Mouse (Mus musculus): ENCODE measurements around the gene Alas2. TPM values are rescaled to one million over a fixed set of nuclear protein-coding genes. Genes with fewer than 3 reads are reported as not detected.

Alas2 gene
- polyA plus RNA-seq, 2 experiments = 1,006 to 1,008 TPM

GRCm38 (mm10) chrX:150595016-150595760 lies 48.0 kb downstream of the Alas2 start:
- peaks cover 14 to 19% of the 10 kb centered on the region in 2 experiments for H3K4me1 ChIP-seq (replicated peaks; ENCODE audit: control insufficient read depth in 2 of 2, insufficient read depth in 2 of 2, low read length in 1 of 2)
- no peaks in the 10 kb centered on the region for H3K36me3 ChIP-seq (replicated peaks; ENCODE audit: control insufficient read depth, insufficient read depth, low read depth)
- WGBS (ENCODE audit: insufficient replicate concordance) = 37% methylated on average over 9 of the region's 9 CpGs
- peak overlapping the region; percentile 39 for H3K27ac ChIP-seq
- peak overlapping the region; percentile 49 for H3K4me2 ChIP-seq (ENCODE audit: low read depth)
- H3K9me3 ChIP-seq (ENCODE audit: control insufficient read depth, low read length) = no peaks in the 10 kb centered on the region
- peak; percentile 90 for ATAC-seq (ENCODE audit: insufficient read depth)
- no peak overlapping the region for H3K4me3 ChIP-seq (ENCODE audit: insufficient read depth in 1 of 2, low read depth in 2 of 2, low read length in 2 of 2)
- TF ChIP-seq EP300 (IDR thresholded peaks at IDR 0.05; ENCODE audit: low read depth) = peak; percentile 84
- TF ChIP-seq CTCF (IDR thresholded peaks at IDR 0.05; ENCODE audit: low read depth) = no peak
- DNase-seq (ENCODE audit: low read depth in 3 of 3, low spot score in 3 of 3) = peak; percentile 50 to 57 (median 54)
- no peaks in the 10 kb centered on the region for H3K27me3 ChIP-seq (ENCODE audit: control insufficient read depth, insufficient read depth, low read length)
- peak overlapping the region; percentile 48; the same call in 1 of the 2 replicates for H3K9ac ChIP-seq (replicated peaks)

- no peak for ATAC-seq (ENCODE audit: insufficient read depth)
- no peak overlapping the region for H3K4me2 ChIP-seq (ENCODE audit: low read depth)
- no peaks in the 10 kb centered on the region for H3K36me3 ChIP-seq (replicated peaks; ENCODE audit: control insufficient read depth, insufficient read depth, low read depth)
- H3K4me3 ChIP-seq (ENCODE audit: insufficient read depth in 1 of 2, low read depth in 2 of 2, low read length in 2 of 2) = no peak overlapping the region
- no peaks in the 10 kb centered on the region for H3K27me3 ChIP-seq (ENCODE audit: control insufficient read depth, insufficient read depth, low read length)
- DNase-seq (ENCODE audit: low read depth in 3 of 3, low spot score in 3 of 3) = no peak
- no peak for TF ChIP-seq EP300 (IDR thresholded peaks at IDR 0.05; ENCODE audit: low read depth)
- TF ChIP-seq CTCF (IDR thresholded peaks at IDR 0.05; ENCODE audit: low read depth) = no peak
- no peaks in the 10 kb centered on the region for H3K9me3 ChIP-seq (ENCODE audit: control insufficient read depth, low read length)
- 56% methylated on average over 2 of the region's 2 CpGs for WGBS (ENCODE audit: insufficient replicate concordance)
- H3K9ac ChIP-seq (replicated peaks) = no peak overlapping the region
- H3K4me1 ChIP-seq (replicated peaks; ENCODE audit: control insufficient read depth in 2 of 2, insufficient read depth in 2 of 2, low read length in 1 of 2) = peaks cover 14 to 19% of the 10 kb centered on the region in 2 experiments
- no peak overlapping the region for H3K27ac ChIP-seq
Measured at GRCm38 (mm10) chrX:150598882-150599281, 51.7 kb downstream of the Alas2 start.

Small RNA genes within 50 kb of the gene (microRNA-seq; reads per million reads assigned to microRNA genes)
- gene Mir3620 = not detected

Other genes starting within 250 kb of the Alas2 start
- gene Tmem29, start 88.2 kb upstream of the Alas2 start, polyA plus RNA-seq (2012; rRNA removed) = 4.9 and 10.1 TPM in 2 replicates
- 14.8 and 15.7 TPM in 2 replicates for gene Tmem29, start 88.2 kb upstream of the Alas2 start, polyA plus RNA-seq (2014; fragmentation: Nextera tagmentation; extraction: Ambion mirVana)
- gene Pfkfb1, start 40.9 kb downstream of the Alas2 start, polyA plus RNA-seq (2012; rRNA removed) = 6.2 TPM in 2 replicates
- gene Pfkfb1, start 40.9 kb downstream of the Alas2 start, polyA plus RNA-seq (2014; fragmentation: Nextera tagmentation; extraction: Ambion mirVana) = 7.3 TPM in 2 replicates
- gene Apex2, start 42.5 kb downstream of the Alas2 start, polyA plus RNA-seq (2012; rRNA removed) = 7.5 and 8.2 TPM in 2 replicates
- 8.9 and 12.0 TPM in 2 replicates for gene Apex2, start 42.5 kb downstream of the Alas2 start, polyA plus RNA-seq (2014; fragmentation: Nextera tagmentation; extraction: Ambion mirVana)
- gene Tro, start 110.2 kb downstream of the Alas2 start, polyA plus RNA-seq (2012; rRNA removed) = 0.94 and 1.0 TPM in 2 replicates
- gene Tro, start 110.2 kb downstream of the Alas2 start, polyA plus RNA-seq (2014; fragmentation: Nextera tagmentation; extraction: Ambion mirVana) = 0.50 and 1.0 TPM in 2 replicates

All from liver, embryonic 14.5 days (tissue).